Mouse (Mus musculus) right cerebral cortex, postnatal 25 days (tissue): ENCODE data around the gene Tagln2.
A peak's percentile ranks its signal among the peaks of the same experiment; 100 is the strongest.

ENCODE experiments used
- DNase-seq: peaks from one replicate; pipeline ENCODE4 v3.0.0; 2022

Tagln2 gene

DNA sequence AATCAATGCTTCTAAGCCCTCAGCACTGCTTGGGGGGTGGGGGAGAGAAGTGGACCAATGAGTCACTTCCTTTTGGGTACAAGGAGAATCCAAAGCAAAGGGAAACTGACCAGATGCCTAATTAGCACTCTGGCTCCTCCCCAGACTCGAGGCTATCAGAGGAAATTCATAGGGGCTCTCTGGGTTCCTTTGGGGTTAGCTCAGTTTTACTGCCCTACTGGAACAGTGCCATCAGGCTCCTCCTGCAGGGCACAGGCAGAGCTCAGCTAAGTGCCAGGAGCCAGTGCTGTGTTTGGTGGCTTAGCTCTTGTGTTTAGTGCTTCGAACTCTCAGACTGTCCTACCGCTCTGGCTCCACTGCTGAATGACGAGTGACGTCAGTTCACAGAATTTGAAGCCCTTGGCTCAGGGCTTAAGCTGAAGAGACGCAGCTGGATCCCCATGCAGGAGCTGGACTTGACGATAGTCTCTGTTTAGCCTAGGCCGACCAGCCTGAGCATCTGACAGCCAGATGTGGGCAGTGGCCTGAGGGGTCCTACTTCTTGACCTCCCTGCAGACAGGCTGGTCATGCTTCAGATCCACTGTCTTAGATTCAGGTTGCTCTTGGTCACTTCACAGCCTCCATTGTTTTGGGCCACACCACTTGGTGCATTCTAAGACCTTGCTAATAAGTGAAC, 30.8 kb downstream of the Tagln2 start:
- no peak for DNase-seq

DNA sequence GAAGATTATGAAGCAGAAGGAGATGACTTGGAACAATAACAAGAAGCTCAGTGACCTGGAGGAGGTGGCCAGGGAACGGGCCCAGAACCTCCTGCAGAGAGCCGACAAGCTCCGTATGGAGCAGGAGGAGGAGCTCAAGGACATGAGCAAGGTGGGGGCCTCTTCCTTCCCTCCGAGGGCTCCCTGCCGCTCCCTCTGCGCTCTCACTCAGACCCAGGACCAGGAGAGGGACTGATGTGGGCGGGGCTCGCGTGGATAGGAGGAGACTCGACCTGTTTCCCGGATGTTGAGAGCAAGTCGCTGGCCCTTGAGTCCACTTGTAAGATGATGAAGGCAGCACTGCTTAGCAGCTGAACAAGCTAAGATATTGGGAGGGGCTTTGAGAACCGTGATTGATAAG, 32.7 kb downstream of the Tagln2 start:
- DNase-seq = no peak

DNA sequence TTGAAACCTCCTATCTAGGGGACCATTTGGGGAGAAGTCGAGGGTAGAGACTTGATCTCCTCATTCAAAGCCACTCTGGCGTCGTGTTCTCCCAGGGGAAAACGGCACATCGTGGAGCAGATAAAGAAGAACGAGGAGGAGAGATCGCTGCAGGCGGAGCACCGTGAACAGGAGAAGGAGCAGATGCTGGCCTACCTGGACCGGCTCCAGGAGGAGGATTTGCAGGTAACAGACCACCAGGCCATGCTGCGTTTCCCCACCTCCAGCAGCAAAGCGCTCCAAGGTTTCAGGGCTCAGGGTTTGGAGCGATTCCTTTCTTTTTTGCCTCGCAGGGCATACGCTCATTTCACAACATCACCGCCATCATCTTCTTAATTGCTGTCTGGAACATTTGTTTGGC, 35.3 kb downstream of the Tagln2 start:
- no peak for DNase-seq

DNA sequence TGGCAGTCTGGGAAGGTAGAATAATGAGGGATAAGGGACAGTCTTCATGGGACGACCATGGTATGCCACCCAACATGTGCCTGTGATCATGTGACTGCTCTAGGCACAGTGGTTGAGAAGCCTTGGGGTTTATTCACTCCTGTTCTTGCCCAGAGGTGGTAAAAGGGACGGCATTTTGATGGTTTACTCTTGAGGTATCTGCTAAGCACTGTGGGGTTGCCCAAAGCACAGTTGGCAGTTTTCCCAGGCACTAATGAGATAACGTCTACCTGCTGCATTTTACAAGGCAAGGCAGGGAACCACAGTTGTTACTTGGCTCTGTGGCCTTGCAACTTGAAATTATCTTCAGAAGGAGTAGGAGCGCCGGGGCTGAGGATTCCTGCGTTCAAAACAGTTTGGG, 40.0 kb downstream of the Tagln2 start:
- DNase-seq = no peak

DNA sequence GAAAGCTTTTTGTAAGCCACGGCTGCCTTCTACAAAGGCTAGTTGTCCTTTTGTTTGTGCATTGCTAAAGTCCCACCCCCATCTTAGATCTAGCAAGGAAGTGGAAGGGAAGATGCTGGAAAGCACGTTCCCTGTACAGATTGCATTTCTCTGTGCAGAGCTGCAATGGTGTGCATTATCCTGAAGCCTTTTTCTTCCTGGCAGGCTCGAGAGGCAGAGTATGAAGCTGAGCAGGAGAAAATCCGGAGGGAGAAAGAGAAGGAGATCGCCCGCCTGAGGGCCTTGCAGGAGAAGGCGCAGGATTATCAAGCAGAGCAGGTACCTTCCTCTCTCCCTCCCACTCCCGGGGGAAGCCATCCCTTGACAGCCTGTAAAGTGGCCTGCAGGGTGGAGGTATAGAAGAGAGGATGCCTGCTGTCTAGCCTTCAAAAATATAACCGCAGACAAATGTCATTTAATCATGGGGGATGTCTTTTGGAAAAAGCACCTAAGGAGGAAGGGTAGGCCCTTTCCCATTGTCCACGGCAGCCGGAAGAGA, 40.5 kb downstream of the Tagln2 start:
- DNase-seq = no peak

DNA sequence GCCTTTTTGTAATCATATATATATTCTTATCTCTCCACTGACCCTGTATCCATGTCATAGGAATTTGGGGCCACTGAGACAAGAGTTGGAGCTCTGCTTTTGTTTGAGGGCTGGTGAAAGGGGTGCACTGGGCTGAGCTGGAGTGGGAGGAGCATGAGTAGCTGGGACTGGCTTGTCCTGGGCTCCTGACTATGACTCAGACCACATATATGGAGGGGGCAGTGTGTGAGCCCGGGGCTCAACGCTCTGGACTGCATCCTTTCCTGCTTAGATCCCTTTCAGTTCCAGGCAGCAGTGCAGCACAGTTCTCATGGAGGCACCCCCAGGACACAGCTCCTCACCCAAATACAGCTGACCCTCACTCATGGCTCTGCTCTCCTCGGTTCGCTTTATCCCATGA, 46.2 kb downstream of the Tagln2 start:
- no peak for DNase-seq

DNA sequence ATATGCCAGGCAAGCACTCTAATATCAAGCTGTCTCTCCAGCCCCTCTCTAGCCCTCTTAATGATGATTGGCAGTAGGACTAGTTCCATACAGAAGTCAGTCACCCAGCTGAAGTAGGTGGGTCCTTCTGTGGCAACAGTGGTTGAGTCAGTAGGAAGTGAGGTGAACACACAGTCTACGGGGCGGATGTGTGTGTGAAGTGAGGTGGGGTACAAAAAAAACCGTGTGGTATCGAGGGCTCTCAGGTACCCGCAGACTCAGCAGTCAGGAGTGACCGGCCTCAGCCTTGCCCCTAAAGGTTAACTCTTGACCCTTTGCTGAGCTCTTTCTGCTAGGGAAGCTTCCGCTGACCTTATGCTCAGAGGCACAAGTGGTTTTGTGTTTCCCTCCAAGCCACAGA, 48.7 kb downstream of the Tagln2 start:
- no peak for DNase-seq

DNA sequence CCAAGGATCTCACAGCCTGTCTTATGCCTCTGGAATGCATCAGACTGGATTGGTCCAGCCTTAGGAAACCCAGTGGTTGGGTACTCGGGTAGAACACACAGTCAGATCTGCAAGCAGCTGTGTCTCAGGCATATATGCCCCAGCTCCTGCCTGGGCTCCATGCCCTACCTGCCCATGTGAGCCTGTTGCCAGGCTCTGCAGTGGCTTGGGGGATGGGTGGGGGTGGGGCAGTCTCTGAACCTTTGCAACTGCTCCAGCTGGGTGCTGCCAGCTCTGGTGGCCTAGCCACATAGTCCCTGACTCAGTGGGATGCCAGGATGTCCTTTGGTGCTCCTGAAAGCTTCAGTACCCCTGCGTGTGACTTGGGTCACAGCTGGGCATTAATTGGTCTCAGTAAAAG, 49.5 kb downstream of the Tagln2 start:
- no peak for DNase-seq

DNA sequence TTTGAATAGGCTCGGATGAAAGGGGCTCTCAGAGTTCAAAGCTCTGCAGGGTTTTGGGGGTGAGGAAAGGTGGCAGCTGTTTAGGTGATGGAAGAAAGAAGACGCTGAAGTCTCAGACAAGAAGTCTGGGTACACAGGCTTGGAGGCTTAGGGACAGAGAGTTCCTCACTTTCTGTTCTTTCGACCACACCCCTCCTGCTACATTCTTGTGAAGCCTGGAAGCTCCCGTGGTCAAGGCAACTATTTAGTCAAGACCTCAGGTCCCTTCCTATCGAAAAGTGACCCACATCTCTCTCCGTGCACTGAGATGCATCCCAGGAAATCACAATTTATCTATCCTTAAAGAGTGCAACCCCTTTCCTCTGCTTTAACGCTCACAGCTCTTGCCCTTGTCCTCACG, 49.9 kb downstream of the Tagln2 start:
- no peak for DNase-seq

DNA sequence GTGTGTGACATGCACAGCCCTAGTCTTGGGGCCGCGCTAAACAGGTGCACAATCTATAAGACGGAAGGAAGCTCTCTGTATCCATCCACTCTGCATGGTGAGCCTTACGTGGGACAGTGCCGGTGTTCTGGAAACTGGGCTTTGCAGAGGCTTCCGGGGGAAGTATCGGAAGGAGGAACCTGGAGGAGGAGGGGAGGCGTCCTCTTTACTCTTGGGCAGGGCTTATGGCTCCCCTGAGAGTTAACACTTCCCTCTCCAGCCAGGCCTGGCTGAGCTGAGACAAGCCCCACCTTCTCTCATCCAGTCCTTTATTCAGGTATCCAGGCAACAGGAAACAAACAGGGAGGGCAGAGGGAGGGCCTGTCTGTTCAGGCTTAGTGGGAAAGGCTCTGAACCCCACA, 50.7 kb downstream of the Tagln2 start:
- DNase-seq = peak; percentile 55

DNA sequence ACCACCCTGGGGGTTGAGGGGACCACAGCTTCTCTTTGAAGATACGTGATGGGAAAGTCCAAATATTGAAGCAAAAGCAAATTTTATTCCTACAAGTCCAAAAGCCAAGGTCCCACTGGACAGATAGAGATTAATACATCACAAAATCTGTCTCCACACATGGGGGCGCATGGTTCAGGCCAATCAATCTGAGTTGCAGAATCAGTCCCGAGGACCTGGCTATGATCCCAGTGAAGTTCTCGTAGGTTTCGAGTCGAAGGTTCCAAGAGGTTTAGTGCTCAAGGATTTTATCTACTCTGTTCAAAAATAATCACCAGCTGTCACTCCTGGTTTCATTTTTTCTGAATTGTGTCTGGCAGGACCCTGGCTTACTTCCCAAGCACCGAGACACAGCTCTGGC, 51.2 kb downstream of the Tagln2 start:
- no peak for DNase-seq

DNA sequence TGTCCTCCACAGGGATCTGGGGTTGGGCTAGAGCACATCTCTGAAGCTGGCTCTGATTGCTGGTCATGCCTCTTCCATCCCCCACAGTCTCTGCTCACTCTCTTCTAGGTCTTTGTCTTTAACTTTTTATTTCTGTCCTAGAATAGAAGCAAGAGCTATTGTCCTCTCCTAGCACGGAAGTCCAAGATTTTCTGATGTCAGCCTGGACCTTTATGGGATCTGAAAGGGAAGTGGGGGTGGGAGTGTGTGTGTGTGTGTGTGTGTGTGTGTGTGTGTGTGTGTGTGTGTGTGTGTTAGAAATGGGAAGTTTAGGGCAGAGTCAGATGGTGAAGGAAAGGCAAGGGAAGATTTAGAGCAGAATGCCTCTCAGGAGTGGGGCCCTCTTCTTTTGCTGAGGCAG, 52.8 kb downstream of the Tagln2 start:
- DNase-seq = no peak

DNA sequence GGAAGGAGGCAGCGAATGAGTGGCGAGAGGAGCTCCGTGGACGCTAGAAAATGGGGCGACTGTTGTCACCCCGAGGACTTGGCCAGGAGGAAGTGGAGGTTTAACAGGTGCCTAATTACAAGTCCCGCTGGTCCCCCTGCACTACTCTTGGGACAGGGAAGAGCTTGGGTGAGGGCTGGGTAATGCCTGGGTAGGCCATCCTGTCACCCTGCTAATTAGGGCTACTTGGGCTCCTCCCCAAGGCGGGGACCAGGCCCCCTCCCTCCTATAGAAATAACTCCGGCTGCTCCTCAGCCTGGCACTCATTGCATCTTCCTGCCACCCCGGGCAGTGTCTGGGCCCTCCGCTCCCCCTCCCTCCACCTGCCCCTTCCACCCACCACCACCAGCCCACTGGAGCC, 55.8 kb downstream of the Tagln2 start, which contains the start of gene Vsig8:
Vsig8 (plus strand) TSS at position 301 of the 400 bp plus-strand sequence.
- DNase-seq = no peak
